Mouse (Mus musculus): ENCODE results near the gene Lhx5.

GRCm38 (mm10) chr5:120428189-120428838 is 3.2 kb upstream of the Lhx5 start:
- TF ChIP-seq CTCF (IDR thresholded peaks at IDR 0.05; ENCODE audit: low read depth), result no peak
- TF ChIP-seq EP300 (IDR thresholded peaks at IDR 0.05; ENCODE audit: low read depth), result no peak

Data from heart, postnatal 0 days (tissue).